Mouse (Mus musculus) hindbrain, embryonic 15.5 days (tissue): Measurements from ENCODE around the gene Cracr2b. TPM values are rescaled to one million over a fixed set of nuclear protein-coding genes. Genes with fewer than 3 reads are reported as not detected.

ENCODE experiments used
- ATAC-seq: fragments of 200-750 bp; cut with Nextera tagmentation; 2 replicates; pipeline ENCODE4 v1.8.0; 2017; ENCODE audit warnings: low read depth, moderate number of reproducible peaks, moderate TSS enrichment; ENCODE audit not compliant: low FRiP score
- H3K27ac ChIP-seq: fragments of 300-500 bp; sonication (generic); replicated peaks from 2 replicates; pipeline ENCODE4 v1.5.1; 2015; ENCODE audit warnings: mild to moderate bottlenecking, inconsistent platforms
- H3K27me3 ChIP-seq: fragments of 300-500 bp; sonication (generic); 2 replicates; pipeline ENCODE4 v1.6.1; 2015; ENCODE audit warnings: control low read depth, inconsistent platforms
- H3K36me3 ChIP-seq: fragments of 300-500 bp; sonication (generic); 2 replicates; pipeline ENCODE4 v1.6.1; 2015; ENCODE audit warnings: control low read depth, inconsistent platforms
- H3K4me1 ChIP-seq: fragments of 300-500 bp; sonication (generic); replicated peaks from 2 replicates; pipeline ENCODE4 v1.6.1; 2015; ENCODE audit warnings: control low read depth, inconsistent platforms
- H3K4me2 ChIP-seq: fragments of 300-500 bp; sonication (generic); 2 replicates; pipeline ENCODE4 v1.6.1; 2015; ENCODE audit warnings: moderate library complexity, mild to moderate bottlenecking, inconsistent platforms
- H3K4me3 ChIP-seq: fragments of 300-500 bp; sonication (generic); 2 replicates; pipeline ENCODE4 v1.5.1; 2015; ENCODE audit warnings: mild to moderate bottlenecking, inconsistent platforms
- H3K9ac ChIP-seq: fragments of 300-500 bp; sonication (generic); 2 replicates; pipeline ENCODE4 v1.6.1; 2015; ENCODE audit warnings: inconsistent platforms
- H3K9me3 ChIP-seq: fragments of 300-500 bp; sonication (generic); 2 replicates; pipeline ENCODE4 v1.6.1; 2016; ENCODE audit warnings: control low read depth, inconsistent platforms
- WGBS: fragments of 180-500 bp; shearing (Covaris S2); methylation state at CpG from one replicate; pipeline ENCODE4 v1.1.7; 2015; 5-methylcytosine and 5-hydroxymethylcytosine counted together
- polyA plus RNA-seq: library from polyadenylated mRNA; unstranded; fragments of >200 nt; fragmentation: Nextera tagmentation; extraction: Ambion mirVana; gene quantifications from 2 replicates; pipeline ENCODE4 v1.2.1, GENCODE M21; 2015

Cracr2b gene
- polyA plus RNA-seq, 1 experiment from 2014 or later: 9.5 TPM

DNA sequence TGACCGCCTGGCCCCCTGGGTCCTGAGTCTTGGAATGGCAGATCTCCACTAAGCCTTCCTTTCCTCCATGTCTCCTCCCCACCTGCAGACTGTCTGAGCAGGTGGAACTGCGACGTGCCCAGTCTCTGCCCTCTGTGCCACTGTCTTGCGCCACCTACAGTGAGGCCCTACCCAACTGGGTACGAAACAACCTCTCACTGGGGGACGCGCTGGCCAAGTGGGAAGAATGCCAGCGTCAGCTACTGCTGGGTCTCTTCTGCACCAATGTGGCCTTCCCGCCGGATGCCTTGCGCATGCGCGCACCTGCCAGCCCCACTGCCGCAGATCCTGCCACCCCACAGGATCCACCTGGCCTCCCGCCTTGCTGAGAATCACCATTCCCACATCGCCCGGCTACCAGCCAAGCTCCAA, 1.6 kb upstream of the Cracr2b start:
- Histone ChIP-seq H3K36me3 (peaks cover 9% of the 10 kb centered on the region; the same call in 1 of the 2 replicates), H3K27ac (no peak overlapping the region), H3K4me2 (no peak overlapping the region), H3K9me3 (no peaks in the 10 kb centered on the region), H3K4me1 (peaks cover 32% of the 10 kb centered on the region), H3K4me3 (no peak overlapping the region), H3K27me3 (peaks cover 51% of the 10 kb centered on the region), H3K9ac (no peak overlapping the region)
- ATAC-seq: no peak
- WGBS: 92% methylated on average over 17 of the region's 17 CpGs

DNA sequence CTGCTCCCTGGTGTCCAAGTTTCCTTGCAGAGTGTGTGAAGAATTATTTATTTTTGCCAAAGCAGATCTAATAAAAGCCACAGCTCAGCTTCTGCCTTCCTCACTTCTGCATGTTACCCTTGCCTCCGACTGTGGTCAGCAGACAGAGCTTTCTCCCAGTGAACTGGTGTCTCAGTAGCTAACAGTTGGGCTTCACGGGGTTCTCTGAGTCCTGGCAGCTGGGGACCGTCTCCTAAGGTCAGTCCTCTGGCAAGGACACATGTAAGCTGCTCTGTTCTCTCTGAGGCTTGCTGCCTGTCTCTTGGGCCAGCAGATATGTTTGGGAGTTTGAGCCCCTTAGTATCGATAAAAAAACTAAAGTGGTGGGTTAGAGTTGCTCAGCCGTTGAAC, 898 bp upstream of the Cracr2b start:
- H3K4me2 ChIP-seq: no peak overlapping the region
- H3K4me3 ChIP-seq: no peak overlapping the region
- peaks cover 33% of the 10 kb centered on the region for H3K4me1 ChIP-seq
- H3K36me3 ChIP-seq: peaks cover 9% of the 10 kb centered on the region; the same call in 1 of the 2 replicates
- no peak overlapping the region for H3K9ac ChIP-seq
- H3K9me3 ChIP-seq: no peaks in the 10 kb centered on the region
- no peak overlapping the region for H3K27ac ChIP-seq
- peaks cover 58% of the 10 kb centered on the region for H3K27me3 ChIP-seq
- 77% methylated on average over 5 of the region's 5 CpGs for WGBS
- no peak for ATAC-seq

DNA sequence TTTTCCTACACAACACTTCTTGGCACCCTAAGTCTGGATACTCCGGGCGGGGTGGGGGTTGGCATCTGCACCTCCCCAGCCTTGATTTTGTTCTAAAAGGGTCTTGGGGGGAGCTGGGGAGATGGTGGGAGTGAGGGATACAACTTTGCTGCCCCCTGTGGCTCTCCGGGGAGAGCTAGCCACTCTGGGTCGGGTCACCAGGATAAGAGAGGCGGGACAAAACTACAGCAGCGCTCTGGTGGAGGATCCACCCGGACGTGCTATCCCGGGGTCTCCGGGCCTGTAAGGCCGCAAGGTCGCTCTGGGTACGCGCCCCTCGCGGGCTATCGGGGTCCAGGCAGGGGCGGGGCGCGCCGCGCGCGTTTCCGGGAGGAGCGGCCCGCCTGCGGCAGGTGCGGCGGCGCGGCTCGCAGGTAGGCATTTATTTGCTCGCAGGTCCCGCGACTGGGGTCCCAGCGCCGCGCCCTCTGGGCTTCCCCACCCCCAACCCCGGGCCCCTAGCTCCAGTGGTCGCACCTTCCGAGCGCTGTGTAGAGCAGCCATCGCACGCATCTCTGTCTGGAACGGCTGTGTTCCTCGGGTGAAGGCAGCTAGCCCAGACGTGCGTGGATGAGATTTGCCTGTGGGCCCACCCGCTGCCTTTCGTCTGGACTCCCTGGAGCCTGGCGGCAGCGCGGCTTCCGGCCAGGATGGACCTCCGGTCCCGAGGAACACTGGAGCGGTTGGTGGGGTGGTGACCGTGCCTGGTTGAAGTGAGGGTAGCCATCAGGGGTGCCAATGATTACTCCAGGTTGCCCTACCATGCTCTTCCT, 833 bp downstream of the Cracr2b start:
- no peak for ATAC-seq
- Histone ChIP-seq H3K27me3 (peaks cover 74% of the 10 kb centered on the region), H3K4me2 (peak overlapping the region; percentile 74), H3K9me3 (no peaks in the 10 kb centered on the region), H3K4me3 (peak overlapping the region; percentile 38), H3K9ac (peak overlapping the region; percentile 42), H3K27ac (no peak overlapping the region), H3K4me1 (peaks cover 20% of the 10 kb centered on the region), H3K36me3 (peaks cover 9% of the 10 kb centered on the region; the same call in 1 of the 2 replicates)
- 3% methylated on average over 59 of the region's 59 CpGs for WGBS

DNA sequence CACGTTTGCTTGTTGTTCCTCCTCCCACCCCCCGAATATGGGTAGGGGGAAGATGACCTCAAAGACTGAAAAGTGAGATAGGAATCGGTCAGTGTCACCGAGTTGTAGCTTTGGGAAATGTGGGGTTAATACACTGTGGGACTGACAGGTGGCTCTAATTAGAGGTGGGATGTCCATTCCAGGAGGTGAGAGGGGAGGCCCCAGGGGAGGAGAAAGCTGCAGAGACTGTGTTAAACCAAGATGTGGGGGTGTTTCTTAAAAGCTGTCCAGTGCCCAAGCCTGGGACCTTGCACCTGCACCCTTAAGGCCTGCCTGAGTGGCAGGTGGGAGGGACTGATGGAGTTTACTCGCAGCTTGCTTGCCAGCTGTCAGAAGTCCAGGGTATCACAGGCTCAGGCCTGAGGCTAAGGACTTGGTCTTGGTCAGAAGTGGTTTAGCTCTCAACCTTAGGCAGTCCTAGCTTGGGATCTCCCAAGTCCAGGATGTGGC, 1.5 kb downstream of the Cracr2b start:
- WGBS: 24% methylated on average over 5 of the region's 5 CpGs
- Histone ChIP-seq H3K4me1 (peaks cover 27% of the 10 kb centered on the region), H3K36me3 (peaks cover 9% of the 10 kb centered on the region; the same call in 1 of the 2 replicates), H3K4me2 (peak overlapping the region; percentile 74), H3K27me3 (peaks cover 75% of the 10 kb centered on the region), H3K4me3 (peak overlapping the region; percentile 38; the same call in 1 of the 2 replicates), H3K9ac (no peak overlapping the region), H3K9me3 (no peaks in the 10 kb centered on the region), H3K27ac (no peak overlapping the region)
- no peak for ATAC-seq

DNA sequence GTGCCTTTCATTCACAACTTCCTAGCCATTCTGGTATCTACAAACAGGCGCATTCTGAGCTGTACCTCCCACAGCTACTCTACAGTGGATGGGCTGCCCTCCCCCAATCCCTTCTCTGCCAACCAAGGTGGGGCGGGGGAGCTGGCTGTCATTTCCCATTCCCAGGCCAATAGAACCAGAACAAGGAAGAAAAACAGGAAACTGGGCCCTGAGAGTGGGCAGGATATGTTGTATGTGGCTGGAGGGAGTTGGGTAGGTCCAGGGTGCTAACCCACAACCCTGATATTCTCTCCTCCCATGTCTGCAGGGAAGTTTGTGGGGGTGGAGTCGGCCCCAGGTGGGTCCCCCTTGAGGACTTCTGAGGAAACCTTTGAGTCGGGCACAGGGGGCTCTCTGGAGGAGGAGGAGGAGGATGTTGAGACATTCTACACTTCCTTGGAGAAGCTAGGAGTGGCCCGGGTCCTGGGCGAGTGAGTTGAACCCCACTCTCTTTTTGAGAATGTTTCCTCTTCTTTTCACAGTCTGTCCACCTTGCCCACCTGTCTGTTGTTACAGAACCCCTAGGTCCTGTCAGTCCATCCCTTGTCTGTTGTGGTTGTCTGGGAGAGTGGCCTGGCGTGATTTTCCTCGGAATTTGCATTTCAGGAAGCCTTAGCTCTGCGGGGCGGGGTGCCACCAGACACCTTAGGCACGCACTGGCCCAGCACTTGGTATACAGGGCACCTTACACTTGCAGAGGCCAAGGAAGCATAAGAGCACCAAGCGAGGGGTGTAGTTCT, 3.1 kb downstream of the Cracr2b start:
- Histone ChIP-seq H3K9ac (no peak overlapping the region), H3K4me2 (peak overlapping the region; percentile 40)

DNA sequence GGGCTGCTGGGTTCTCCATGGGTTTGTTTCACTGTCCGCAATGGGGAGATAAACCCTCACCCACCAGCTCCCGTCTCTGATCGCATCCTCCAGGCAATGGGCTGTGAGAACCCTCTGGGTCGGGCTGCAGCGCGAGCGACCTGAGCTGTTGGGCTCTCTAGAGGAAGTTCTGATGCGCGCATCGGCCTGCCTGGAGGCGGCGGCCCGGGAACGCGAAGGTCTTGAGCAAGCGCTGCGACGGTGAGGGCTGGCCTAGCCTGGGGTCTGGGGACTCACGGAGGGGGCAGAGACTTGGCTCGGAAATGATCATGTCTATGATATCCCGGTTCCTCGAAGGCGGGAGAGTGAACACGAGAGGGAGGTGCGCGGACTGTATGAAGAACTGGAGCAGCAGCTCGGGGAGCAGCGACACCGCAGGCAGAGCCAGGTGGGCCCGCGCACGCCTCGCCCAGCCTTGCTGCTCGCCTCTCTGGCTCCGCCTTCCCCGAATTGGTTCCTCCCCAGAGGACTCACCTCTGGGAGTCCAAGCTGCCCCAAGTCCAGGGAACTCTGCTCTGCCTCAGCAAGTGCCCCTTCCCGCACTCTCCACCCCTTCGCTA, 3.8 kb downstream of the Cracr2b start:
- Histone ChIP-seq H3K9me3 (no peaks in the 10 kb centered on the region), H3K27ac (no peak overlapping the region), H3K4me3 (peak overlapping the region; percentile 10; the same call in 1 of the 2 replicates), H3K4me1 (peaks cover 48% of the 10 kb centered on the region), H3K4me2 (peak overlapping the region; percentile 40), H3K9ac (no peak overlapping the region), H3K27me3 (peaks cover 69% of the 10 kb centered on the region), H3K36me3 (no peaks in the 10 kb centered on the region; the same call in 1 of the 2 replicates)
- WGBS: 4% methylated on average over 38 of the region's 38 CpGs
- no peak for ATAC-seq

More for the DNA sequence above, 3.1 kb downstream of the Cracr2b start:
- Histone ChIP-seq H3K9me3 (no peaks in the 10 kb centered on the region), H3K4me1 (peaks cover 41% of the 10 kb centered on the region), H3K36me3 (peaks cover 6% of the 10 kb centered on the region; the same call in 1 of the 2 replicates), H3K27ac (no peak overlapping the region), H3K27me3 (peaks cover 75% of the 10 kb centered on the region), H3K4me3 (0 out of 2 replicates have a peak overlapping the region, but pooled peaks have one; percentile 10)
- 22% methylated on average over 12 of the region's 12 CpGs for WGBS
- no peak for ATAC-seq

DNA sequence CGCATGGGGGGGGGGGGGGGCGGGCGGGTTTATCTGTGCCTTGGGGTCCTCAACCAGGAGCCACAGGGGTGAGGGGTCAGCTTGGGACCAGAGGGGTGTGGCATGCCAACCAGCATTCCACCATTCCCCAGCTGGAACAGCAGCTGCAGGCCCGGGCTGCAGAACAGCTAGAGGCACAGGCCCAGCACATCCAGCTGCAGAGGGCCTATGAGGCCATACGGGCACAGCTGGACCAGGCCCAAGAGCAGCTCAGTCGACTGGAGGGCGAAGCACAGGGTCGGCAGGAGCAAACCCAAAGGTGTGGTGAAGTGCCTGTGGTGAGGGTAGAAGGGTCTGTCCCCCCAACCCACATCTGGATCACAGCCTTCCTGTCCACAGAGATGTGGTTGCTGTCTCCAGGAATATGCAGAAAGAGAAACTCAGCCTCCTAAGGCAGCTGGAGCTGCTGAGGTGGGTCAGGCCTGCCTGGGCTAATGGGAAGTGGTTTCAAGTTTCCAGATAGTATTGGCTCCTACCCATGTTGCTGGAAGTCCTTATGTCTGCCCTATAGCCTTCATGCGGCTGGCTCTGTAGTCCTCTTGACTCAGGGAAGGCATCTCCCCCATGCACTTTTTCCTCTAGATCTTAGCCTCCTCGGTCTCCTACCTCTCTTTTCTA, 4.6 kb downstream of the Cracr2b start:
- ATAC-seq: no peak
- no peaks in the 10 kb centered on the region; the same call in 1 of the 2 replicates for H3K36me3 ChIP-seq
- peaks cover 61% of the 10 kb centered on the region for H3K27me3 ChIP-seq
- H3K9ac ChIP-seq: no peak overlapping the region
- H3K4me3 ChIP-seq: no peak overlapping the region
- H3K4me2 ChIP-seq: no peak overlapping the region
- peaks cover 55% of the 10 kb centered on the region for H3K4me1 ChIP-seq
- no peaks in the 10 kb centered on the region for H3K9me3 ChIP-seq
- no peak overlapping the region for H3K27ac ChIP-seq
- WGBS: 56% methylated on average over 7 of the region's 10 CpGs

DNA sequence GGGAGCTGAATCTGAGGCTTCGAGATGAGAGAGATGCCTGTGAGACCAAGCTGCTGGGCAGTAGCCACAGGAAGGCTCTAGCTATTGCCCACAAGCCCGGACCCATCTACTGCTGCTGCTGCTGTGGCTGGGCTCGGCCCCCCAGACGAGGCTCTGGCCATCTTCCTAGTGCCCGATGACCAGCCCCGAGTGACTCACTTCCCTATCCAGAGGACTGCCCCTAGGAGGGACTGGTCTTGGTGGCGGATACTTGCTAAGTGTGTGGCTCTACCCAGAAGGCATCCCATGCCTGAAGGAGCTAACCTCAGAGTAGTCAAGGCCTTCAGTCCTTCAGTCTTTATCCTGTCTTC, 5.1 kb downstream of the Cracr2b start:
- WGBS: 85% methylated on average over 7 of the region's 7 CpGs
- Histone ChIP-seq H3K27ac (no peak overlapping the region), H3K9me3 (no peaks in the 10 kb centered on the region), H3K4me2 (no peak overlapping the region), H3K36me3 (peaks cover 2% of the 10 kb centered on the region; the same call in 1 of the 2 replicates), H3K27me3 (peaks cover 56% of the 10 kb centered on the region), H3K4me3 (no peak overlapping the region), H3K9ac (no peak overlapping the region), H3K4me1 (peaks cover 55% of the 10 kb centered on the region)
- no peak for ATAC-seq

DNA sequence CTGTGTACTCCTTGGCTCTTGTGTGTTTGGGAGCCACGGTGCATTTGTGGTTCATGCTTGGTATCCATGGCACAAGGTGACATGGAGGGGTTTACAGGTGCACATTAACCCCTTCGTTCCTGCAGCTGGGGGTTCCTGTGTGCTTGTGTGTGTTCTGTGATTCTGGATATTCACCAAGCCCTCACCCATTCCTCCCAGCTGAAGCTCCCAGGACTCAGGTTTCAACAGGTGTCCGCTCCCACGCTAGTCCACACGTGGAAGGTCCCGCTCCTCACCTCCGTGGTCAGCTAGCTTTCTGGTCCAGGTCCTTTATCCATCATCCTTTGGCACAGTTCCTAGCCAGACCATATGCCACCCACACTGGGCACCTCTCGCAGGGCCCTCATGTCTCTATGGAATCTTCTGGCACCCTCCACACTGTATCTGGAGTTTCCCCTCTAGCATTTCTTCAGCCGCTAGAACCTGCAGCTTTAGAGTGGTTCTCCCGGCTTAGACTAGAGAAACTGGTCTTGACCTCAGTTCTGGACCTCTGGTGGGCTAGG, 5.8 kb downstream of the Cracr2b start:
- WGBS: 60% methylated on average over 10 of the region's 10 CpGs
- H3K27me3 ChIP-seq: peaks cover 49% of the 10 kb centered on the region
- H3K9ac ChIP-seq: peak overlapping the region; percentile 73
- peak overlapping the region; percentile 58 for H3K4me2 ChIP-seq
- H3K36me3 ChIP-seq: peaks cover 8% of the 10 kb centered on the region; the same call in 1 of the 2 replicates
- no peaks in the 10 kb centered on the region for H3K9me3 ChIP-seq
- no peak for ATAC-seq
- peaks cover 55% of the 10 kb centered on the region for H3K4me1 ChIP-seq
- H3K27ac ChIP-seq: no peak overlapping the region
- H3K4me3 ChIP-seq: peak overlapping the region; percentile 66

DNA sequence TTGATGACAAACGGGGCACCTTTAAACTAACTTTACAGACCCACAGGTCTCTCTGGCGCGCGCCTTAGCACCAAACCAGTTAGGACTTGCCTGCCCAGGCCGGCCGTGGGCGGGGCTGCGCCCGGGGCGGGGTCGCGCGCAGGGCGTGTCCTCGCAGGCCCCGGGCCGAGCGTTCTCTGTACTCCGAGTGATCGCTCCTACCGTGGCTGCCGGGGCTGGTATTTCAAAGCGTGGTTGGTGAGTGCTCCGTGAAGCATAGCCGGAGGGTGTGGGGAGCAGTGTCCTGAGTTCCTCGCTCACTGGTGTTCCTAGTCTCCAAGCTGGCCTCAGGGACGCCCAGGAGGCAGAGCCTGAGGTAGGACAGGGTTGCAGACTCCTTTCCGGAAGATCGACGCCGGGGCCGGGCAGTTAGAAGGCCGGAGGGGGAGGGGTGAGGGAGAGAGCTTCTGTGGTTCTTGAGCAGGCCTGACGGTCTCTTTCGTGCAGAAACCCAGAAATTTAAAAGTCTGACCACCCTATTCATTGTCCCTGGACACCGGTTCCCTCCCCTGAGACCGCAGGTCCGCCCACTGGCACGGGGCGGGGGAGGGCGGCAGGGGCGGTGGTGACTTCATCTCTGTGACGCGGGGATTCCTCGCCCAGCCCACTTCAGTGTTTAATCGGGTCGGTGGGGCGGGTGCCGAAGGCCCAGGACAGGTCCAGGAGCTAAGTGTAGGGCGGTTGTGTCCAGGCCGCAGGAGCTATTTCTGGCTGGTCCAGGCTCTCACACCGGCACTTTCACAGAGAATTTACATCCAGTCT, 6.5 kb downstream of the Cracr2b start, which contains the start of gene Cd151:
Gene Cd151, plus strand, starts transcription at position 163 of the 801 bp plus-strand sequence.
- Histone ChIP-seq H3K4me3 (peak within 1 kb of the TSS; percentile 66), H3K36me3 (peaks cover 13% of the 10 kb centered on the region), H3K27me3 (peaks cover 42% of the 10 kb centered on the region), H3K4me2 (peak within 1 kb of the TSS; percentile 58), H3K27ac (peak within 1 kb of the TSS; percentile 85), H3K9me3 (no peaks in the 10 kb centered on the region), H3K4me1 (peaks cover 47% of the 10 kb centered on the region), H3K9ac (peak within 1 kb of the TSS; percentile 73)
- under 1% methylated on average over 52 of the region's 52 CpGs for WGBS
- peak; percentile 32 for ATAC-seq
